Mouse (Mus musculus) kidney, postnatal 36 days (tissue): ENCODE measurements around the gene Sult2a3.
"Not testable (repeated sequence)": the region's sequence is repeated elsewhere in the genome, so short reads cannot be mapped to it uniquely, and the experiment has no call there.

Experiments used
- DNase-seq, 2 experiments: peaks; one replicate each; pipeline ENCODE4 v3.0.0; 2021 to 2022; ENCODE audit warnings: mixed read lengths in 2 of 2

The Sult2a3 gene

DNA sequence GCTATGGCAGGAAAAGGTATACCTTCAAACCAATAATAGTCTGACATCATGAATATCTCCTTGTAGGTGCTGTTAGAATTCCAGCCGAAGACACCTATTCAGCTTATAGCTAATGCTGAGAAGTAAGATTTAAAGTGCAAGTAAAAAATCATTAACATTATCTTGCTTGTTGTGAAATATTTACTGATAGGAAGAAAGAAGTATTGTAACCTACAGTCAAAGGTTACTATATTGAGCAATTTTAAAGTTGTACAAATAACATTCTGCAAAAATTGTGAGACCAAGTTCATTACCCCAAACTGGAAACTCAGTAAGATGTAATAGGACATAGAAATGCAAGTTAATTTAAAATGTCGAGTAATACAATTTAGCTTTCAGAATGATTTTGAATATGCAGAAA, at the start of gene Sult2a3:
Sult2a3 (minus strand) TSS at position 101 of the 400 bp plus-strand sequence.
- DNase-seq = no peak

DNA sequence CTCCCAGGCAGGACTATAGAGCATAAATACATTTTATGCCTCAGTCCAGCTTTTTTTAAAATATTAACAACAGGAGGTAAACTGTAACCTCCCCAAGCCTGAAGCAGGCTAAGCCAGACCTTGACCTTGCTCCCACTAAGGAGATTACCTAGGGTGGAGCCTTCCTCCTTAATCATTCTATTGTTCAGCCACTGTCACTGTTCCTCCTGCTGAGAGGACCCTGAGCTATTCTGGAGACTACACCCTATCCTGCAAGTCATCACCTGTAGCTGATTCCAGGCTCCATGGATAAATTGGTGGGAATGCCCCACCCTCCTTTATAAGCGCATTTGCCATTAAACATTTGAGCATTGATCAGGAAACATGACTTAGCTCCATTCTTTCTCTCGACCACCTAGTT, 2.4 kb downstream of the Sult2a3 start:
- no peak for DNase-seq

DNA sequence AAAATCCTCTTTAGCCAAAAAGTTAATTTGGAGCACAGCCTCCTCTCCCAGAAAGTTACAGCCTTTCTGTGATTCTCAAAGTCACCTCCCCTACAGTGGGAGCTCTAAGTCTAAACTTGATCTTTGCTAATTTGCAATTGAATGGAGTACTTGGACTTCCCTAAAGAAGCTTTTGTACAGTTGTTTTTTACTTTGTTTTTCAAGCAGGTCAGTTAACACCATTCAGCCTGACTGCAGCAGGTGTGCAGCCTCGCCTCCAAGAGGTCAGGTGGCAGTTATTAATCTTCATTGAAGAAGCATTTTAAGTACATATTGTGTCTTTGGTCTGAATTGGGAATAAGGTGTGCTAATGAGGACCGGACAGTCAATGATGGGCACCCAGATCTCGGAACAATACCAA, 3.0 kb downstream of the Sult2a3 start:
- DNase-seq = not testable (repeated sequence)

GRCm38 (mm10) chr7:14116761-14117160, 6.1 kb downstream of the Sult2a3 start:
- DNase-seq = no peak

GRCm38 (mm10) chr7:14114471-14114870, 8.4 kb downstream of the Sult2a3 start:
- DNase-seq = not testable (repeated sequence)

GRCm38 (mm10) chr7:14047821-14048220, 75.0 kb downstream of the Sult2a3 start:
- DNase-seq = not testable (repeated sequence)

DNA sequence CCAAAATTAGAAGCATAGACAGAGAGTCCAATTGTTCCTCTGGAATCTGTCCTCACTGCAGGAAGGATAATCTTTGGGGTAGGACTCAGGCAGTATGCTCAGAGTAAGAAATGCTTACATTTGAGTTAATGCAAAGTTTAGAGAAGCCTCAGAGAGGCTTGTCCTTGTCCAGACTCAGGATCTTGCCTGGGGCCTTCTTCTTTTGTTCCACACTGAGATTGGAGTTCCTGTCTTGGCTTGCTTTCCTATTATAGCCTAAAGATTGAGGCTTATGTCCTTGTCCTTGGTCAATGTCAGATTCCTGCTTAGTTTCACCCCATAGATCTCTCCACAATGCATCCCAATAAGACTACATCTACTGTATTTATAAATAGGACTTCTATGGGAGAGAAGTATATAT, 92.0 kb downstream of the Sult2a3 start:
- DNase-seq = not testable (repeated sequence)
